Mouse (Mus musculus): ENCODE measurements around the gene Adam6b. TPM values are rescaled to one million over a fixed set of nuclear protein-coding genes. Genes with fewer than 3 reads are reported as not detected.
"Not testable (repeated sequence)": the region's sequence is repeated elsewhere in the genome, so short reads cannot be mapped to it uniquely, and the experiment has no call there.

The Adam6b gene
- polyA plus RNA-seq (2011; ENCODE audit: insufficient read depth, insufficient read length, low read depth, missing spikeins), result not detected in 2 replicates

DNA sequence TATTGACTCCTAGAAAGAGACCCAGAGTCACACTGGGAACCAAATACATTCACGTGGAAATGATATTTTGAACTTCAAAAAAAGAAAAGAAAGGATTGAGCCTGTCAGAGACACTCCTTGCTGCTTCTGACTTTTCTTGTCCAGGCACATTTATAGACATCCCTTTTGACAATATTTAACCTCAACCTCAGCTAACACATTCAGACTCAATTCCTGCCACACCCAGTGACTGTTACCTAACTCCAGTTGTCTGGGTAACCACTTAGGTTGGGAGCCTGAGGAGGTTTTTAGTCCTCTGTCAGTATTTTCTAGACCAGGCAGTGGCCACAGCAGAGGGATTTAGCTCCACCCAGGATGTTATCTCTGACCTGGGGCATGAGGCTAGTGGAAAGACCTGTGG lies at the start of gene Adam6b:
Adam6b (plus strand) TSS at position 301 of the 400 bp plus-strand sequence.
- H3K9me3 ChIP-seq (replicated peaks; ENCODE audit: control insufficient read depth, insufficient read depth, low read length, poor library complexity, severe bottlenecking); H3K4me3 ChIP-seq (ENCODE audit: low read depth, low read length); H3K9ac ChIP-seq (ENCODE audit: low read depth, poor library complexity, severe bottlenecking); H3K4me1 ChIP-seq (ENCODE audit: control insufficient read depth, insufficient read depth, low read length); H3K27me3 ChIP-seq (ENCODE audit: control insufficient read depth, insufficient read depth, low read length, poor library complexity, severe bottlenecking); H3K36me3 ChIP-seq (ENCODE audit: control insufficient read depth, insufficient read depth, low read length, poor library complexity, severe bottlenecking); H3K27ac ChIP-seq (ENCODE audit: insufficient read depth, low read length): not testable (repeated sequence)

DNA sequence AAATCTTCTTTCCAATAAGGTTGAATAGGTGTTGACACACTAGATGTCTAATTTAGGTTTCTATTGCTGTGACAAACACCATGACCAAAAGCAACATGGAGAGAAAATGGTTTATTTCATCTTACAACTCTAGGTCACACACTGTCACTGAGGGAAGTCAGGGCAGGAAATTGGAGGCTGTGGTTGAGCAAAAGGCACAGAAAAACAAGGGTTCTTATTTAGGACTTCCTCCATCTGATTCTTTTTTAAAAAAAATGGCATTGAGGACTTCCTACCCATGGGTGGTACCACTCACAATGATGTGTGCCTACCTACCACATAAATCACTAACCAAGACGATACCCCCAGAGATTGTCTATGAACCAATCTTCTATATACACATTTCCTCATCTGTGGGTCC lies 43.2 kb upstream of the Adam6b start:
- H3K36me3 ChIP-seq (ENCODE audit: control insufficient read depth, insufficient read depth, low read length, poor library complexity, severe bottlenecking), result no peaks in the 10 kb centered on the region
- no peak overlapping the region for H3K27ac ChIP-seq (ENCODE audit: insufficient read depth, low read length)
- H3K27me3 ChIP-seq (ENCODE audit: control insufficient read depth, insufficient read depth, low read length, poor library complexity, severe bottlenecking), result no peaks in the 10 kb centered on the region
- no peak overlapping the region for H3K4me3 ChIP-seq (ENCODE audit: low read depth, low read length)
- TF ChIP-seq EP300 (IDR thresholded peaks at IDR 0.05; ENCODE audit: insufficient read depth, low read depth, low read length) (no peak), CTCF (IDR thresholded peaks at IDR 0.05; ENCODE audit: low read depth, low read length) (no peak), POLR2A (IDR thresholded peaks at IDR 0.05; ENCODE audit: insufficient read depth, low read length) (no peak)
- H3K9ac ChIP-seq (ENCODE audit: low read depth, poor library complexity, severe bottlenecking), result no peak overlapping the region
- no peaks in the 10 kb centered on the region for H3K4me1 ChIP-seq (ENCODE audit: control insufficient read depth, insufficient read depth, low read length)
- no peaks in the 10 kb centered on the region for H3K9me3 ChIP-seq (replicated peaks; ENCODE audit: control insufficient read depth, insufficient read depth, low read length, poor library complexity, severe bottlenecking)

DNA sequence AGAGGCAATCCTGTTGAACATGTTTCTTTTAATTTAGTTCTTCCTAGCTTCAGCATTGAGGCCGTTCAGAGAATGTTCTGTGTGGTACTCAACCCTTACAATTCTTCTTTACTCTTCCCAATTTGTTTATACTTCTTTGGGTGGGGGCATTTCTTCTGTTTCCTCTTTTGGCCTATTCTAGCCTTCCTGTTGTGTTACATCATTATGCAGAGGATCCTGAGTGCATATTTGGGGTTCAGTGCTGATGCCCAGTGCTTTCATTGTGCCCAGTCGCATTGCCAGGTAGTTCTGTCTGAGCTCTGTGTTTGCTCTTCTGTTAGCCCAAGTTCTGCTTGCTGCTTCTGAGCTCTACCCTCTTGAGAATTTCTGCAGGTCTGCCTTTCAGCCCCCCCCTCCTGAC lies 13.1 kb upstream of the Adam6b start:
- Histone ChIP-seq H3K4me1 (ENCODE audit: control insufficient read depth, insufficient read depth, low read length) (no peaks in the 10 kb centered on the region), H3K36me3 (ENCODE audit: control insufficient read depth, insufficient read depth, low read length, poor library complexity, severe bottlenecking) (no peaks in the 10 kb centered on the region), H3K4me3 (ENCODE audit: low read depth, low read length) (no peak overlapping the region), H3K9ac (ENCODE audit: low read depth, poor library complexity, severe bottlenecking) (no peak overlapping the region), H3K27me3 (ENCODE audit: control insufficient read depth, insufficient read depth, low read length, poor library complexity, severe bottlenecking) (no peaks in the 10 kb centered on the region), H3K9me3 (replicated peaks; ENCODE audit: control insufficient read depth, insufficient read depth, low read length, poor library complexity, severe bottlenecking) (0 out of 2 replicates have a peak, but pooled peaks cover 3% of the 10 kb centered on the region), H3K27ac (ENCODE audit: insufficient read depth, low read length) (no peak overlapping the region)
- TF ChIP-seq CTCF (IDR thresholded peaks at IDR 0.05; ENCODE audit: low read depth, low read length) (no peak), POLR2A (IDR thresholded peaks at IDR 0.05; ENCODE audit: insufficient read depth, low read length) (no peak), EP300 (IDR thresholded peaks at IDR 0.05; ENCODE audit: insufficient read depth, low read depth, low read length) (no peak)

DNA sequence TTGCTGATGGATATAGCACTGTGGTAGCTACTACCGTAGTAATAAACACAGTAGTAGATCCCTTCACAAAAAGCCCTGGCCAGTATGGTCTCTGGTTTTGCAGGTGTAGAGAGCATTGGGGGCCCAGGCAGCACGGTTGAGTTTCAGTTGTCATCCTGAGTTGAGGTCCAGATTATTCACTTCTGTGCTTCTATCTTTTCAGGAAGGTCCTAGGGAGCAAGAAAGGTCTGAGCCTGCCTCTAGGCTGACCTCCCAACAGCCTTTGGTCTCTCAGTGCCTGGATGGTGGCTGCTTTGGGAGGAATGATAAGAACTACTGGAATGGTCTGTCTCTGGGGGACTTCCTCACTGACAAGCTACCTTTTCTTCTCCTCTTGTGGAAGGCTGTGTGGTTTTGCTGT lies 7.2 kb upstream of the Adam6b start:
- Histone ChIP-seq H3K27me3 (ENCODE audit: control insufficient read depth, insufficient read depth, low read length, poor library complexity, severe bottlenecking) (no peaks in the 10 kb centered on the region), H3K9me3 (replicated peaks; ENCODE audit: control insufficient read depth, insufficient read depth, low read length, poor library complexity, severe bottlenecking) (peaks cover 3% of the 10 kb centered on the region; the same call in 1 of the 2 replicates), H3K36me3 (ENCODE audit: control insufficient read depth, insufficient read depth, low read length, poor library complexity, severe bottlenecking) (no peaks in the 10 kb centered on the region), H3K4me3 (ENCODE audit: low read depth, low read length) (no peak overlapping the region), H3K9ac (ENCODE audit: low read depth, poor library complexity, severe bottlenecking) (no peak overlapping the region), H3K4me1 (ENCODE audit: control insufficient read depth, insufficient read depth, low read length) (no peaks in the 10 kb centered on the region), H3K27ac (ENCODE audit: insufficient read depth, low read length) (no peak overlapping the region)
- TF ChIP-seq POLR2A (IDR thresholded peaks at IDR 0.05; ENCODE audit: insufficient read depth, low read length), result no peak
- TF ChIP-seq EP300 (IDR thresholded peaks at IDR 0.05; ENCODE audit: insufficient read depth, low read depth, low read length), result no peak
- TF ChIP-seq CTCF (IDR thresholded peaks at IDR 0.05; ENCODE audit: low read depth, low read length), result no peak

GRCm38 (mm10) chr12:113482661-113483389 lies 6.5 kb upstream of the Adam6b start:
- H3K36me3 ChIP-seq (ENCODE audit: control insufficient read depth, insufficient read depth, low read length, poor library complexity, severe bottlenecking), result no peaks in the 10 kb centered on the region
- H3K4me3 ChIP-seq (ENCODE audit: low read depth, low read length), result no peak overlapping the region
- H3K27me3 ChIP-seq (ENCODE audit: control insufficient read depth, insufficient read depth, low read length, poor library complexity, severe bottlenecking), result no peaks in the 10 kb centered on the region
- TF ChIP-seq EP300 (IDR thresholded peaks at IDR 0.05; ENCODE audit: insufficient read depth, low read depth, low read length) (no peak), POLR2A (IDR thresholded peaks at IDR 0.05; ENCODE audit: insufficient read depth, low read length) (no peak), CTCF (IDR thresholded peaks at IDR 0.05; ENCODE audit: low read depth, low read length) (no peak)
- H3K27ac ChIP-seq (ENCODE audit: insufficient read depth, low read length), result no peak overlapping the region
- H3K4me1 ChIP-seq (ENCODE audit: control insufficient read depth, insufficient read depth, low read length), result no peaks in the 10 kb centered on the region
- H3K9ac ChIP-seq (ENCODE audit: low read depth, poor library complexity, severe bottlenecking), result no peak overlapping the region
- peaks cover 3% of the 10 kb centered on the region; the same call in 1 of the 2 replicates for H3K9me3 ChIP-seq (replicated peaks; ENCODE audit: control insufficient read depth, insufficient read depth, low read length, poor library complexity, severe bottlenecking)

DNA sequence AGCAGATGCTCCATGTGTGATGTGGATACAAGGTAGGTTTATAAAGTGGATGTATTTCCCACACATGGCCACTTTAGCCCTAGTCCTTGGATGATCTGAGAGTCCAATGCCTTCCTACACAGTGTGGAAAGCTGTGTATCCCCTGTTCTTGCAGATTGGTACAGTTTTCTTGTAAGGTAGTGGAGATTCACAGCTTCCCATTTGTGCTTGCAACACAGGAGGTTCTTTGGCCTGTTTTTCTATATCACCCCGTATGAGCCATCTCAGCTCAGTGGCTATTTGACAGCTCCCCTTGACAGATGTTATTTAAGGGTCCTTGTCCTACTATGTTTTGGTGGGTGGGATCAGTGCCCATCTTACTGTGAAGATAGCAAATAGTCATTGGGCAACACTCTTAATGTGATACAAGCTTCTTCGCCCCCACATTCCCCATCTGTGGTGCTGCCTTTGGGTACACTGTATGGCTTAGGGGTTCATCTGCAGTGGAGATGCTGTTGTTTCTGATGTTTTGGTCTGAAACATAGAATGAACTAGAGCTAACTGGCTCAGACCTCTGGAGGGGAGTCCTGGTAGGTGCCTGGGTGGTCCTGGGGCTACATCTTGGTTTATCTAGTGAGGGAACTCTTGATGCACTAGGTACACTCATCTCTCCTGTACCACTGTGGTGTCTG lies 5.7 kb upstream of the Adam6b start:
- Histone ChIP-seq H3K27ac (ENCODE audit: insufficient read depth, low read length) (no peak overlapping the region), H3K27me3 (ENCODE audit: control insufficient read depth, insufficient read depth, low read length, poor library complexity, severe bottlenecking) (no peaks in the 10 kb centered on the region), H3K4me3 (ENCODE audit: low read depth, low read length) (no peak overlapping the region), H3K4me1 (ENCODE audit: control insufficient read depth, insufficient read depth, low read length) (no peaks in the 10 kb centered on the region), H3K9ac (ENCODE audit: low read depth, poor library complexity, severe bottlenecking) (no peak overlapping the region), H3K9me3 (replicated peaks; ENCODE audit: control insufficient read depth, insufficient read depth, low read length, poor library complexity, severe bottlenecking) (peaks cover 1% of the 10 kb centered on the region; the same call in 1 of the 2 replicates), H3K36me3 (ENCODE audit: control insufficient read depth, insufficient read depth, low read length, poor library complexity, severe bottlenecking) (no peaks in the 10 kb centered on the region)
- TF ChIP-seq EP300 (IDR thresholded peaks at IDR 0.05; ENCODE audit: insufficient read depth, low read depth, low read length) (no peak), CTCF (IDR thresholded peaks at IDR 0.05; ENCODE audit: low read depth, low read length) (no peak), POLR2A (IDR thresholded peaks at IDR 0.05; ENCODE audit: insufficient read depth, low read length) (no peak)
